In genomic region chr12:33433812-33434211, GRCm38 (mm10) we compare ENCODE assay signal across 14 mouse cellular contexts. TPM values are rescaled to one million over a fixed set of nuclear protein-coding genes. Genes with fewer than 3 reads are reported as not detected.
DNase-seq lines count a peak whose midpoint lies in the region.
"Had no signal": no experiment of that assay in that cellular context is flagged by ENCODE, and none has a peak within 500 bp of the region (broad histone marks: within the 10 kb centered on the region; RNA-seq: fewer than 3 reads in every experiment).

No protein-coding gene starts in this region.

- H3K36me3 ChIP-seq in heart, embryonic 10.5 days = peaks cover 22% of the 10 kb centered on the region

- no peak overlapping the region for H3K4me3 ChIP-seq in heart, embryonic 10.5 days
- H3K4me3 ChIP-seq: neural tube, embryonic 13.5 days had no signal

- 85% methylated on average over 9 of the region's 9 CpGs for WGBS in heart, embryonic 10.5 days

- no peak overlapping the region for H3K27ac ChIP-seq in heart, embryonic 10.5 days
- H3K27ac ChIP-seq: kidney, postnatal 0 days; neural tube, embryonic 13.5 days had no signal

- no peaks in the 10 kb centered on the region for H3K9me3 ChIP-seq in heart, embryonic 10.5 days
- H3K9me3 ChIP-seq: neural tube, embryonic 13.5 days had no signal

- H3K4me1 ChIP-seq in heart, embryonic 10.5 days = peaks cover 6% of the 10 kb centered on the region; the same call in 1 of the 2 replicates

- DNase-seq in heart, adult 8-10 months (ENCODE audit: low spot score) = peak; percentile 28
- no peak for DNase-seq in heart, embryonic 10.5 days (ENCODE audit: low spot score)
- peak; percentile 39 for DNase-seq in MEL-GATA-1-ER (ENCODE audit: extremely low read depth, low read depth)
- peak; percentile 25 for DNase-seq in lung, postnatal 14 days
- peak; percentile 17 to 58 for DNase-seq in thymus, adult 18-20 months
- no peak for DNase-seq in urinary bladder, adult 2 months (ENCODE audit: low spot score)
- DNase-seq in MN1 (ENCODE audit: low spot score) = no peak
- no peak for DNase-seq in neural tube, embryonic 10.5 days (ENCODE audit: extremely low spot score, low spot score)
- DNase-seq: cerebellum, adult 9-11 months; gastrocnemius, postnatal 14 days had no signal

- H3K27me3 ChIP-seq in heart, embryonic 10.5 days (ENCODE audit: insufficient read depth, poor library complexity, severe bottlenecking) = no peaks in the 10 kb centered on the region
- H3K27me3 ChIP-seq: neural tube, embryonic 13.5 days had no signal

RNA-seq across cellular contexts. Expression of gene Twistnb, which starts 4.4 kb away (rescaled TPM):
- 1 to 10 TPM; 5.6 to 9.5 (median 8.6) TPM for total RNA-seq in heart, adult 8-10 months (2022)
- polyA plus RNA-seq in heart, embryonic 10.5 days (2016; fragmentation: Nextera tagmentation; extraction: Ambion mirVana) = 42.0 and 50.4 TPM in 2 replicates
- 6.1 and 6.9 TPM in 2 replicates for polyA plus RNA-seq in urinary bladder, adult 2 months (2012; rRNA removed)

RNA-seq across cellular contexts. Expression of gene Efcab10, which starts 39.2 kb away (rescaled TPM):
- not detected for total RNA-seq in heart, adult 8-10 months (2022)
- polyA plus RNA-seq in heart, embryonic 10.5 days (2016; fragmentation: Nextera tagmentation; extraction: Ambion mirVana) = 0.34 TPM in 1 of 2 replicates, not detected in the other
- not detected in 2 replicates for polyA plus RNA-seq in urinary bladder, adult 2 months (2012; rRNA removed)
- total RNA-seq: gastrocnemius, postnatal 14 days; heart, postnatal 36 days had no signal
- polyA plus RNA-seq: C2C12 had no signal

Comparison
In these comparisons a context has a peak if more than half of its experiments do, and no peak if none do; other contexts are left out.
1. DNase-seq: peak in heart, adult 8-10 months (single experiment), MEL-GATA-1-ER (single experiment), lung, postnatal 14 days (single experiment) and thymus, adult 18-20 months (2 of 2); none in heart, embryonic 10.5 days (single experiment), urinary bladder, adult 2 months (single experiment), MN1 (single experiment) and neural tube, embryonic 10.5 days (single experiment).